Mouse (Mus musculus): ENCODE measurements around the gene Fggy.

GRCm38 (mm10) chr4:95621046-95621445 lies 63.7 kb downstream of the Fggy start:
- TF ChIP-seq CTCF (IDR thresholded peaks at IDR 0.05; ENCODE audit: low read depth) (no peak), EP300 (optimal IDR thresholded peaks at IDR 0.05) (no peak)
